Mouse (Mus musculus) spleen, embryonic (tissue): ENCODE measurements at regions not wholly inside any gene's neighbourhood (a gene's known extent, or its start where the extent isn't known, plus 50 kb on each side); places are given as distances from the start of the nearest gene placed in this dataset.

Source experiments
- CTCF ChIA-PET: fragments of 350-600 bp; sonication (Branson Sonifier 250); formaldehyde crosslinking; loops from one replicate; lab custom pipeline; 2022; lab: Charles Lee

GRCm38 (mm10) chr13:32544986-32545740 is 206.6 kb upstream of the Gmds start:
- CTCF ChIA-PET = no interaction called here

- CTCF ChIA-PET = no interaction called here
These were observed 203.1 kb upstream of the Gmds start for GRCm38 (mm10) chr13:32541611-32542010.

GRCm38 (mm10) chr13:32536241-32536640 is 197.7 kb upstream of the Gmds start:
- CTCF ChIA-PET = no interaction called here

- CTCF ChIA-PET = no interaction called here
These were observed 197.1 kb upstream of the Gmds start for GRCm38 (mm10) chr13:32535602-32536001.

- CTCF ChIA-PET = no interaction called here
These were observed 192.5 kb upstream of the Gmds start for GRCm38 (mm10) chr13:32530926-32531512.

GRCm38 (mm10) chr13:32518611-32519344 is 180.2 kb upstream of the Gmds start:
- CTCF ChIA-PET = no interaction called here

GRCm38 (mm10) chr13:32517514-32517913 is 179.0 kb upstream of the Gmds start:
- CTCF ChIA-PET = no interaction called here

- CTCF ChIA-PET = no interaction called here
These were observed 170.9 kb upstream of the Gmds start for GRCm38 (mm10) chr13:32509231-32510023.

GRCm38 (mm10) chr13:32508447-32508846 is 169.9 kb upstream of the Gmds start:
- CTCF ChIA-PET = interaction anchor here (0.6 kb wide), 1 partner anchor 717 kb away, joined by 3 read pairs; no protein-coding TSS in a partner anchor

GRCm38 (mm10) chr13:32507825-32508224 is 169.3 kb upstream of the Gmds start:
- CTCF ChIA-PET = interaction anchor here (0.6 kb wide), 1 partner anchor 718 kb away, joined by 3 read pairs; no protein-coding TSS in a partner anchor

- CTCF ChIA-PET = interaction anchor here (0.5 kb wide), 1 partner anchor 212 kb away, joined by 5 read pairs; no protein-coding TSS in a partner anchor
These were observed 159.8 kb upstream of the Gmds start for GRCm38 (mm10) chr13:32498205-32498790.

- CTCF ChIA-PET = interaction anchor here (0.7 kb wide), 1 partner anchor 800 kb away, joined by 4 read pairs; no protein-coding TSS in a partner anchor
These were observed 157.7 kb upstream of the Gmds start for GRCm38 (mm10) chr13:32496263-32496662.

GRCm38 (mm10) chr13:32495063-32495462 is 156.5 kb upstream of the Gmds start:
- CTCF ChIA-PET = no interaction called here

- CTCF ChIA-PET = no interaction called here
These were observed 155.3 kb upstream of the Gmds start for GRCm38 (mm10) chr13:32493806-32494205.

- CTCF ChIA-PET = no interaction called here
These were observed 154.8 kb upstream of the Gmds start for GRCm38 (mm10) chr13:32493309-32493708.

- CTCF ChIA-PET = no interaction called here
These were observed 154.0 kb upstream of the Gmds start for GRCm38 (mm10) chr13:32492566-32492965.

GRCm38 (mm10) chr13:32481444-32482058 is 143.0 kb upstream of the Gmds start:
- CTCF ChIA-PET = no interaction called here

GRCm38 (mm10) chr13:32480029-32480428 is 141.5 kb upstream of the Gmds start:
- CTCF ChIA-PET = no interaction called here

GRCm38 (mm10) chr13:32479118-32479818 is 140.7 kb upstream of the Gmds start:
- CTCF ChIA-PET = no interaction called here

GRCm38 (mm10) chr13:32465787-32466186 is 127.2 kb upstream of the Gmds start:
- CTCF ChIA-PET = no interaction called here
